ENCODE assay signal across 12 mouse cellular contexts in the genomic region with DNA sequence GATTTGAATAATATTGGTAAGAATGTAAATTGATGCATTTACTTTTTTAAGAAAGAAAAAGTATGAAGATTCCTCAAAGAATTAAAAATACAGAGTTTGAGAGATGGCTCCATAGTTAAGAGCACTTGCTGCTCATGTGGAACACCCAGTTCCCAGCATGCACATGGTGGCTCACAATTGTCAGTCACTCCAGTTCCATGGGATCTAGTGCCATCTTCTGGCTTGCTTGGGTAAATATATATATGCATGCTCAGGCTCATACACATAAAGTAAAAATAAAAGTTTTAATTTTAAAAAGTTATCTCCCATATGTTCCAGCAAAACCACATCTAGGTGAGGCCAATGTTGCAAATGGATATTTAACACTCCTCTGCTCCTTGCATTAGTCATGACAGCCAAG. TPM values are rescaled to one million over a fixed set of nuclear protein-coding genes. Genes with fewer than 3 reads are reported as not detected.
A peak's percentile ranks its signal among the peaks of the same experiment; 100 is the strongest.
DNase-seq lines count a peak whose midpoint lies in the region; ATAC-seq and TF ChIP-seq lines count a peak whose summit lies in the region.
"Had no signal": no experiment of that assay in that cellular context is flagged by ENCODE, and none has a peak within 500 bp of the region (broad histone marks: within the 10 kb centered on the region; RNA-seq: fewer than 3 reads in every experiment).

No protein-coding gene starts in this region.

- H3K27me3 ChIP-seq in kidney, adult 2 months (replicated peaks; ENCODE audit: control insufficient read depth, insufficient read depth, low read length), result no peaks in the 10 kb centered on the region
- H3K27me3 ChIP-seq in kidney, embryonic 16.5 days (ENCODE audit: insufficient read depth, low read length), result no peaks in the 10 kb centered on the region
- H3K27me3 ChIP-seq: embryonic facial prominence, embryonic 13.5 days; megakaryocyte, embryonic 14.5 days had no signal

- H3K27ac ChIP-seq in kidney, adult 2 months (ENCODE audit: insufficient read depth, low read depth, low read length), result no peak overlapping the region
- no peak overlapping the region for H3K27ac ChIP-seq in kidney, embryonic 16.5 days (ENCODE audit: low read length)
- H3K27ac ChIP-seq: embryonic facial prominence, embryonic 13.5 days had no signal

- no peak overlapping the region for H3K9ac ChIP-seq in kidney, embryonic 16.5 days (replicated peaks; ENCODE audit: low read length)
- H3K9ac ChIP-seq: embryonic facial prominence, embryonic 13.5 days had no signal

- no peak for TF ChIP-seq POLR2A in kidney, adult 2 months (IDR thresholded peaks at IDR 0.05; ENCODE audit: low read depth, low read length)
- no peak for TF ChIP-seq POLR2A in brain, embryonic 14.5 days (IDR thresholded peaks at IDR 0.05; ENCODE audit: borderline replicate concordance, extremely low read depth, insufficient read depth, insufficient read length, poor library complexity, severe bottlenecking)

- peak; percentile 39 for DNase-seq in kidney, adult 2 months
- DNase-seq in 3T3-L1 (ENCODE audit: low read depth, low spot score) (peak; percentile 73), 416B (ENCODE audit: low read depth) (peak; percentile 34)
- DNase-seq in brain, embryonic 14.5 days (ENCODE audit: low read depth), result no peak
- no peak for DNase-seq in spleen, postnatal 14 days (ENCODE audit: low spot score in 2 of 2)
- DNase-seq: cerebellum, adult 18-20 months; heart, postnatal 36 days had no signal

- H3K9me3 ChIP-seq in kidney, embryonic 16.5 days (ENCODE audit: low read length), result peaks cover 3% of the 10 kb centered on the region; the same call in 1 of the 2 replicates

- no peak overlapping the region for H3K4me3 ChIP-seq in kidney, adult 2 months (ENCODE audit: insufficient read depth, low read depth, low read length)
- H3K4me3 ChIP-seq in kidney, embryonic 16.5 days (ENCODE audit: low read length), result no peak overlapping the region
- H3K4me3 ChIP-seq: embryonic facial prominence, embryonic 13.5 days; megakaryocyte, embryonic 14.5 days had no signal

- no peak overlapping the region for H3K4me2 ChIP-seq in kidney, embryonic 16.5 days (replicated peaks; ENCODE audit: low read depth, low read length)
- H3K4me2 ChIP-seq: embryonic facial prominence, embryonic 13.5 days had no signal

- ATAC-seq in kidney, embryonic 16.5 days (ENCODE audit: low FRiP score, low TSS enrichment), result no peak
- no peak for ATAC-seq in monocyte, adult 5-6 weeks (replicated peaks; ENCODE audit: insufficient number of reproducible peaks, low FRiP score, low TSS enrichment, poor library complexity, severe bottlenecking)
- ATAC-seq: intestine, embryonic 16.5 days had no signal

- no peaks in the 10 kb centered on the region for H3K4me1 ChIP-seq in kidney, adult 2 months (ENCODE audit: control insufficient read depth, insufficient read depth, low read length)
- H3K4me1 ChIP-seq in kidney, embryonic 16.5 days (ENCODE audit: insufficient read depth, low read length), result no peaks in the 10 kb centered on the region

- no peaks in the 10 kb centered on the region for H3K36me3 ChIP-seq in kidney, adult 2 months (ENCODE audit: control insufficient read depth, insufficient read depth, low read length)
- no peaks in the 10 kb centered on the region for H3K36me3 ChIP-seq in kidney, embryonic 16.5 days (ENCODE audit: insufficient read depth, low read length)
- H3K36me3 ChIP-seq: embryonic facial prominence, embryonic 13.5 days had no signal

- peak; percentile 47; the same call in 1 of the 2 replicates for TF ChIP-seq CTCF in kidney, adult 2 months (conservative IDR thresholded peaks at IDR 0.05; ENCODE audit: insufficient read depth, insufficient read length, low read depth, low read length)
- TF ChIP-seq CTCF in brain, embryonic 14.5 days (IDR thresholded peaks at IDR 0.05; ENCODE audit: borderline replicate concordance, extremely low read depth, insufficient read depth, insufficient read length), result peak; percentile 18; the same call in 1 of the 2 replicates

RNA-seq across cellular contexts. Expression of gene Rhobtb1, which starts 36.9 kb away (rescaled TPM):
- polyA plus RNA-seq in kidney, adult 2 months (2012; rRNA removed), result 17.0 and 20.6 TPM in 2 replicates
- 22.2 and 24.4 TPM in 2 replicates for polyA plus RNA-seq in kidney, embryonic 16.5 days (2015; fragmentation: Nextera tagmentation; extraction: Ambion mirVana)
- polyA plus RNA-seq in brain, embryonic 14.5 days (2012; rRNA removed), result 8.0 and 11.7 TPM in 2 replicates
- total RNA-seq in monocyte, adult 5-6 weeks (2017), result 0.85 to 4.8 TPM (median 0.95 TPM) in 3 replicates

Comparison
In these comparisons a context has a peak if more than half of its experiments do, and no peak if none do; other contexts are left out.
1. DNase-seq: peak in kidney, adult 2 months (single experiment), 3T3-L1 (single experiment) and 416B (single experiment); none in brain, embryonic 14.5 days (single experiment) and spleen, postnatal 14 days (0 of 2).